Mouse (Mus musculus): ENCODE measurements around the gene Scd4. TPM values are rescaled to one million over a fixed set of nuclear protein-coding genes. Genes with fewer than 3 reads are reported as not detected.
"Not testable (repeated sequence)": the region's sequence is repeated elsewhere in the genome, so short reads cannot be mapped to it uniquely, and the experiment has no call there.

Scd4 gene
- total RNA-seq, 2 experiments from 2014 or later = 47.7 to 52.4 TPM

GRCm38 (mm10) chr19:44301176-44301575, 31.7 kb upstream of the Scd4 start:
- DNase-seq = peak; percentile 32

GRCm38 (mm10) chr19:44301671-44302305, 31.1 kb upstream of the Scd4 start:
- no peak for DNase-seq

GRCm38 (mm10) chr19:44302901-44303300, 30.0 kb upstream of the Scd4 start:
- no peak for DNase-seq

- DNase-seq = no peak
Observed at GRCm38 (mm10) chr19:44303502-44303901, 29.4 kb upstream of the Scd4 start.

- DNase-seq = no peak
Observed at GRCm38 (mm10) chr19:44304419-44304818, 28.5 kb upstream of the Scd4 start.

GRCm38 (mm10) chr19:44304851-44305510, 27.9 kb upstream of the Scd4 start:
- no peak for DNase-seq

GRCm38 (mm10) chr19:44305701-44306100, 27.2 kb upstream of the Scd4 start:
- no peak for DNase-seq

GRCm38 (mm10) chr19:44306171-44306570, 26.7 kb upstream of the Scd4 start:
- no peak for DNase-seq

GRCm38 (mm10) chr19:44307101-44307914, 25.6 kb upstream of the Scd4 start:
- DNase-seq = no peak

GRCm38 (mm10) chr19:44307915-44308470, 24.9 kb upstream of the Scd4 start:
- no peak for DNase-seq

- DNase-seq = no peak
Observed at GRCm38 (mm10) chr19:44308611-44309246, 24.2 kb upstream of the Scd4 start.

GRCm38 (mm10) chr19:44309351-44310154, 23.3 kb upstream of the Scd4 start:
- no peak for DNase-seq

GRCm38 (mm10) chr19:44310155-44310575, 22.7 kb upstream of the Scd4 start:
- DNase-seq = not testable (repeated sequence)

GRCm38 (mm10) chr19:44310814-44311213, 22.1 kb upstream of the Scd4 start:
- DNase-seq = no peak

- DNase-seq = no peak
Observed at GRCm38 (mm10) chr19:44311306-44312006, 21.4 kb upstream of the Scd4 start.

- DNase-seq = no peak
Observed at GRCm38 (mm10) chr19:44312007-44312360, 20.9 kb upstream of the Scd4 start.

- DNase-seq = no peak
Observed at GRCm38 (mm10) chr19:44313066-44313465, 19.8 kb upstream of the Scd4 start.

- peak; percentile 93 for DNase-seq
Observed at GRCm38 (mm10) chr19:44314327-44314759, 18.5 kb upstream of the Scd4 start.

- peak; percentile 67 for DNase-seq
Observed at GRCm38 (mm10) chr19:44314871-44315414, 17.9 kb upstream of the Scd4 start.

- DNase-seq = no peak
Observed at GRCm38 (mm10) chr19:44316752-44317315, 16.1 kb upstream of the Scd4 start.

Data from heart, postnatal 4 days (tissue).